Mouse (Mus musculus): ENCODE data around the gene Sln. TPM values are rescaled to one million over a fixed set of nuclear protein-coding genes. Genes with fewer than 3 reads are reported as not detected.

The Sln gene
- not detected in 2 replicates for total RNA-seq (2017)

DNA sequence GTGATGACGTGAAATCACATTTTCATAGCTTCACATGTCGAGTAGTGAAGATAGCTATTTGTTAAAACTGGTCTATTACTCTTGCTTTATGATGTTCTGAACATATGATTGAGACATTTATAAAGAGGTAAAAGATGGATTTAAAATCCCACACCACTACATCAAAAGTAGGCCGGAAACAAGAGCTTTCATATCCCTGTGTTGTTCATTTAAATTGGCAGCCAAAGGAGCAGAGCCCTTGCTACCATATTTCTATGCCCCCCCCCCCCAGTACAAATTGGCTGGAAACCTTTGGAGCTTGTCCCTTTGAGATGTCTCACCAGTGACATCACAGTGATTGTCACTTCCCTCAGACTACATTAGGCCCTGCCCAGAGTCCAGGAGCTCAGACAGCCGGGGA lies at the start of gene Sln:
Gene Sln, plus strand, starts transcription at position 301 of the 400 bp plus-strand sequence.
- no peak for ATAC-seq (replicated peaks; ENCODE audit: low read depth, poor library complexity, severe bottlenecking)

DNA sequence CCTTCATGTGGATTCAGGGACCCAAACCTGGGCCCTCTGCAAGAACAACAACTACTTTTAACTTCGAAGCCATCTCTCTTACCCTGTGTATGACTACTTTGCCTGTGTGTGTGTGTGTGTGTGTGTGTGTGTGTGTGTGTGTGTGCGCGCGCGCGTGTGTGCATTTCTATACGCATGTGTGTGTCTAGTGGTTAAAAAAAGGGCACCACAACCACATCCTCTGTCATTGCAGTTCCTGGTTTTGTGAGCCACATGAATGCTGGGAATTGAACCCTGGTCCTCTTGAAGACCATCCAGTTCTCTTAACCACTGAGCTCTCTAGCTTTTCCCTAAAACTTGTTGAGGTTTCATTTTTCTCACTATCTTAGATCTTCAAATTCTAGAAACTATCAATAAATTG lies 47.0 kb upstream of the Sln start:
- ATAC-seq (replicated peaks; ENCODE audit: low read depth, poor library complexity, severe bottlenecking): no peak

DNA sequence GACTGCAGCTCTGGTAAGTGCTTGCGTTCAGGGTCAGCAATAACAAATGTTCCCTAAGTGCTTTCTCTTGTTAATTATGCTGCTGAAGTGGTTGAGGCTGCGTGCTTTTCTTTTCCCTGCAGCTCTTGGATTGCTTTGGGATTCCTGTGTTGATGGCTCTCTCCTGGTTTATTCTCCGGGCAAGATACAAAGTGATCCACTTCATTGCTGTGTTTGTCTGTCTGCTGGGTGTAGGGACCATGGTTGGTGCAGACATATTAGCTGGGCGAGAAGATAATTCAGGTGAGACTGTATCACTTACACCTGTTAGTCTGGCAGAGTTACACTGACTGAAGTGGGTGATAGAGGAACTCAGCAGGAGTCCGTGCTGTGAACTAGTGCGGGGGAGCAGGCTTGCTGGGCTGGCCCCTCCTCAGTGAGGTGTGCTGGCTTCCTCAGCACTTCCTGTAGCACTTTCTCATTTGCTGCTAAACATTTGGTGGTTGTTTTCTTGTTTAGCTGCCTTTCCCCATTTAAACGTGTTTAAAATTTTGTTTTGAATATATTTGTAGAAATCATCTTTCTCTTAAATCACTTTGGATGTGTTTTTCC lies 43.4 kb upstream of the Sln start:
- ATAC-seq (replicated peaks; ENCODE audit: low read depth, poor library complexity, severe bottlenecking): no peak

DNA sequence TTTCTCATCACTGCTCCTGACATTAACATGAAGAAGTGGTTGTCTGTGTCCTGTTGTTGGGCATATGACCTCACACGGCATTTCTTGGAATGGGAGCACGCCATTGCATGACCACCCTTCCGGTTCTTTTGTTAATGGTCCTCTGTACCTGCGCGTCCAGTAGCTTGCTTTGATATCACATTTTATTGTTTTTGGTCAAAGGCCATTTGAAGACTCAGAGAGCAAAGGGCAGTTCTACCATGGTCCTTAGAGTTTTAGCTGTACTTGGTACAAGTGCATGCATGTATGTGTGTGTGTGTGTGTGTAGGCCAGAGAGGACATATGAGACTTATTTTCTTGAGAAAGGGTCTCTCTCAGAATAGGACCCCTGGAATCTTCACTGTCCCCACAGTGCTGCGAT lies 36.5 kb upstream of the Sln start:
- ATAC-seq (replicated peaks; ENCODE audit: low read depth, poor library complexity, severe bottlenecking): no peak

DNA sequence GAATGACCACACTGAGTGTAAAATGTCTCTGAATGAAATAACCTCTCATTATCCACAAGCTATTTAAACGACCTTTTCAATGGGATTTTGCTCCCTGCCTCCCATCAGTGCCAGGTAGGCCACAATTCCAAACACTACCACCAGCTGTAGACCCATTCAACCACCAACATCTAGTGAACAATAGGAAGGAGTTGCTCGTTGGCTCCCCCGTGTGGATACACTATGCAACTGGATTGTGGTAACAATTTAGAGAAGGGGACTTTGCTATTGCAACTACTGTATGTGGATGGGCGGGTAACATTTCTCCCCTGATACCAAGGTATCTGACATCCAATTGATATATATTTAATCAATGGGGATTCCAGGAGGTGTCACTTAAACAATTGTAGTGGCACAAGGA lies 31.2 kb upstream of the Sln start:
- ATAC-seq (replicated peaks; ENCODE audit: low read depth, poor library complexity, severe bottlenecking): peak; percentile 89

DNA sequence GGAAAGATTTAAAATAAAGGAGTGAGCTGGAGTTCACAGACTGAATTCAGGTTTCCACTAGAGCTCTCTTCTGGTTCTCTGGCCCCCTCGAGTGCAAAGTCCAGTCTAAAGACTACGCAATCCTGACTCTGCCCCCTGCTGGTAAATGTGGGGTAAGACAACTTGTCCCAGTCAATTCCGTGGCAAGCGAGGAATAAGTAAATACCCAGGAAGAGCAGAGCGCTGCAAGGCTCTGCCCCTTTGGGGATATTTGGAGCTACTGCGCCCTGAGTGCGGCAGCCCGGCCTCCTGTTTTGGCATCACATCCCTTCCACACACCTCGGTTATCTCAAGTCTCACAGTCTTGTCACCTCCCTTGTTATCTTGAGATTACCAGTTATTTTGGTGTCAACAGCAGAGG lies 24.6 kb upstream of the Sln start:
- ATAC-seq (replicated peaks; ENCODE audit: low read depth, poor library complexity, severe bottlenecking): peak; percentile 75

DNA sequence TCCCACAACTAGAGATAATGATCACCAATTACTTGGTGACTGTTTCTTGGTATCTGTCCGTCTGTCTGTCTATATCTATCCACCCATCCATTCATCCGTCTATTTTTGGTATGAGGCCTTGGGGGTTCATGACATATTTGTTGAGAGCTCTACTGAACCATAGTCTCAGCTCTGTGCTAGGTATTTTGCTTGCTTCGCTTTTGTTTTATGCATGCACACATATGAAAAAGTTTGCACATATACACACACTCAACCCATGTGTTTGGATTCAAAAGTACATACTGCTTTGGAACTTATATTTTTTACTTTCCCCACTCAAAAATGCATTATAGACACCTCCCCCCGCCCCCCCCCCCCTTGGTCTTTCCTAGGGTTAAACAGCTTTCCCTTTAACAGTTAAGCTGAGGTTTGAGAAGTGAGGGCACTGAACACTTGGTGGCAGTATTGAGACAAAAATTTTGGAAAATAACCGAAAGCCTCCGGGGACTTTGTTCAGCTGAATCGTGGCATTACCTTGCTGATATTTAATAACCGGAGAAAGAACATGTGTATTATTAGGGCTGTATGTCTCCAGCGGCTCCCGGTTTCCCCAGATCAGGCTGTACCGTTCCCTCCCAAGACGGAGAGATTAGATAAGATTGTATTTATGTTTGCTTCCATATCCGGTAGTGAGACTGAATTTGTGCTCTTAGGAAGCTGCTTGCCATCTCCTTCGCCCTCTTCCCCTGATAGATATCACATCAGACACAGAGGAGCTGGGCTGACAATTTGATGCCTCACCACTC lies 20.7 kb upstream of the Sln start:
- ATAC-seq (replicated peaks; ENCODE audit: low read depth, poor library complexity, severe bottlenecking): peak; percentile 83

DNA sequence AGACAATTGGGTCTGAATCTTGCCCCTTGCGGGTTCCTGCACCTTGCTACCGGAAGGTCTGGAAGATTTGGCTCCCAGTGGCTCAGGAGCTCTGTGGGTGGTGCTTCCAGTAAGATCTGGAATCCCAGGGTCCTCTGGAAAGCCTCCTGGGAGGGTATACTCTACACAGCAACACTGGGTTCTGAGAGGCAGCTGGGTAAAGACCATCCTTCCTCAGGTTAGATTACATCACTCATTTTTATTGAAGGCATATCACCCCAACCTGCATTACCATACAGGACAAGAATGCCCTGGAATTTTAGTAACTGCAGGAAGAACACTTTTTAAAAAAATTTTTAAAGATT lies 20.1 kb upstream of the Sln start:
- ATAC-seq (replicated peaks; ENCODE audit: low read depth, poor library complexity, severe bottlenecking): 0 out of 2 replicates have a peak, but pooled peaks have one; percentile 16

DNA sequence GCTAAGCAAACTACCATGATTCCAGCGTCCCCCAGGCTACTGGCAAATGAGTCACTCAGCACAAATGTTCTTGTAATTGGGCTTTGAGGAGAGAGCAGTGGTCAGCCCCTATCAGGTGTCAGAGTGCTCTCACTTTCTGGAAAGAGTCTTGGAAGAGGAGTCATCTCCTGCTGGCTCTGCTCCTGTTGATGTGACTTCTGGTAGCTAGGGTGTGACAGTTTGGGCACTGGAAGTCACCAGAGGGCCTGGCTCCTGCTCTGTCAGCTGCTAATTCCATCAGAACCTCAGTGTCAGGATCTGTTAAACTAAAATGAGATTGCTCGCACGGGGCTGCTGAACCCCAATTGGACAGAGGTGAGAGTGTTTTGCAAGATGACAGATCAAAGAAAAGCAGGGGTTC lies 14.9 kb upstream of the Sln start:
- no peak for ATAC-seq (replicated peaks; ENCODE audit: low read depth, poor library complexity, severe bottlenecking)

DNA sequence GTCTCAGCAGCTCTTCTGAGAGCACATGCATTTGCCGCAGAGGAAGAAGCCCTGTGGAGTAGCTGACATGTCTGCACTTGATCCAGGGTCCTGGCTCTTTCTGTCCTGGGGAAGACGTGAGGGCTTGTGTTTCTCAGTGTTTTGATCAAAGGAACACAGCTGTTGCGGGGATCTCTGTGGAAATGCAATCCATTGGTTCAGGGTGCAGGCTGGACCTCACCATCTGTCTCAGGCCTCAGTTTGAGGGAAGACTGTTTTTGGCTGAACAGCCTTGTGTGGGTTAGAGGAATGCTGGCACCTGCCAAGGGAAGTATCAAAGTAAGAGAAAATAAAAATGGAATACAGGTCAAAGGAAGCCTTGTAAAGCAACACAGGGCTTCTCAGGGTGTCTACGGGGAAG lies 14.0 kb upstream of the Sln start:
- ATAC-seq (replicated peaks; ENCODE audit: low read depth, poor library complexity, severe bottlenecking): no peak

DNA sequence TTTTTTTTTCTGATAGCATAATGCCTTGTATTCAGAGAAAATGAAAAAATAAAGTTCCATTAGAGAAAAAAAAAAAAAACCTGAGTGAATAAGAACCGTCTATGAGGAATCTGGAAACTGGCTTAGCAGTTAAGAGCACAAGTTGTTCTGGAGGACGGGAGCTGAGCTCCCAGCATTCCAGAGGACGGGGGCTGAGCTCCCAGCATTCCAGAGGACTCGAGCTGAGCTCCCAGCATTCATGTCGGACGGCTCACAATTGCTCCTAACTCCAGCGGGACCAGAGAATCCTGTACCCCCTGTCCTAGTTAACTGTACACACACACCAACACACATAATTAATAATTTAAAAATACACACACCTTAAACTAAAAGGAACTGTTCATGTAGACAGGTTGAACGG lies 11.1 kb upstream of the Sln start:
- ATAC-seq (replicated peaks; ENCODE audit: low read depth, poor library complexity, severe bottlenecking): no peak

DNA sequence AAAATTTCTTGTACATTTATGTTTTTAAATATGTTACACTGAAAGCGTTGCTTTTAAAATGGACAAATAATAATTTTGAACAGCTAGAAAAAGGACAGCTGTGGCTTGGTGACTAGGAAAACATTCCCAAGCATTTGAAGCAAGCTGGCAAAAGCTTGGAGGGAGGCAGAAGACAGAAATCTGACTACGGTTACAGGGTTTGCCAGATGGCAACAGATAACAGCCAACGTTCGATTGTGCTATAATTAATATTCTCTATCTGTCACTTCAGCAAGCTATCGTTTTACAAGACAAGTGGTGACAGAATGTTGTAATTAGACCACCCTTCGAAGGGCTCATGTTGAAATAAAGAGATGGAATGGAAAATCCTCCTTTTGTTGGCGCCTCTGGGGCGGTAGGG lies 1.4 kb upstream of the Sln start:
- no peak for ATAC-seq (replicated peaks; ENCODE audit: low read depth, poor library complexity, severe bottlenecking)

DNA sequence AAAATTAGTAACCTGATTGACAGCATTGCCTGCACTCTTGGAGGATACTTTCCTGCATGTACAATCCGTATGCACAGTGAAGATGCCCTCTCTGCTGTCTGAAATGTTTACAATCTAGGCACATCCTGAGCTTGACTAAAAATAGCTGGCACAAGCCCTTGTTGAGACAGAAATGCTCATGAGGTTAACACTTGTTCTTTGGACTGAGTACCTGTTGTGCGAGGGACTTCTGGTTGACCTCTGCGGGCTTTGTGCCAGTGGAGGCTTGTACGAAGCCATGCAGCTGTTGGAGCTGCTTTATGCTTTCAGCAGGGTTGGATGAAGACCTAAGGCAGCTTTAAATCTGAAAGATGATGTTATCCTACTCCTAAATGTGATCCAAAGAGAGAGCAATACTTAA lies 2.2 kb downstream of the Sln start:
- no peak for ATAC-seq (replicated peaks; ENCODE audit: low read depth, poor library complexity, severe bottlenecking)

DNA sequence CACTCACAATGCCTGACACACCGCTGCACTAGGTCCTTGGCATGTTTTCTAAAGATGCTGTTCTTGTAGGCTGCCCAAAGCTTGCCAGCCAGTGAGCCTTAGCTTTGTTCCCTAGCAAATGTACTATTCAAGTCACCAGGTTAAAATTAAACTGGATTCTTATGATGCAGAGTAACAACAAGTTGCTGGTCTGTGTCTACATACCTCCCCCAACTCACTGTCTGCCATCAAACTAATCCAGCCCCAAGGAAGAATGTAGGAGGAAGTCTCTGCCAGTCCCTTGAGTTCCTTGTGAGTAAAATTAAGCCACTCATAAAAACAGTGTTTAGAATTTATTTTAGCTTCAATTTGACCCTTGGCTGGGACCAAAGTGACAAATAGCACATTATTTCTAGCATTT lies 3.7 kb downstream of the Sln start:
- ATAC-seq (replicated peaks; ENCODE audit: low read depth, poor library complexity, severe bottlenecking): no peak

DNA sequence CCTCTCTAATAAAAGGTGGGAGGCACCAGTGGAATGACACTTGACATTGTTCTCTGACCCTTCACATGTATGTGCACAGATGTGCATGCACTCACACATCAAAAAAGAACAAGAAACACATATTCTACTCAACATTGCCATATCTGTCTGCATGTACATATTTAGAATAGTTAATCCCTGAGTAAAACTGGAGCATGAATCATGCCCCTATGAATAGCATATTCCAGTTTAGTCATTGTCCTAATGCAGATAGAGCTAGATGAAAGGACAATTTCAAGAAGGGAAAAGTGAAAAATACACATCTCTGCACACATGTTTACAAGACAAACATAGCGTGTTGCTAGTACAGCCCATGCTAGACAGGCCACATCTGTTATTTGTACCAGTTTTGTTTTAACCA lies 4.6 kb downstream of the Sln start:
- no peak for ATAC-seq (replicated peaks; ENCODE audit: low read depth, poor library complexity, severe bottlenecking)

DNA sequence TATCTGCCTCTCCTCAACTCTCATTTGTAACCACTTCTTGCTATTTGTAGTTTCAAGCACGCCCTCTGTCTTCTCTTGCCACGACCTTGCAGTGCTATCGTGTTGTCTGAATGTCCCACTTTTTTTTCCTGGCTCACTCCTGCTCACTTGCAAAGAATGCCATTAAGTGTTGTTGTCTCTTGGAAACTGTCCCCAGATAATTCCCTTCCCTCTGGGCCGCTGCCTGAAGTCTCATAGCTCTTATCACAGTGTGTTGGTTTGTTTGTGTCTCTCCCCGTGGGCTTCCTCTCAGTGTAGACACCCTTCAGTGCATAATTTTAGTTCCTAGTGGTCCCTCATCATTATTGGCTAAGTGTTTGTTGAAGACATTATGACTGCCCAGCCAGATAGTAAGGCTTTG lies 7.9 kb downstream of the Sln start:
- no peak for ATAC-seq (replicated peaks; ENCODE audit: low read depth, poor library complexity, severe bottlenecking)

DNA sequence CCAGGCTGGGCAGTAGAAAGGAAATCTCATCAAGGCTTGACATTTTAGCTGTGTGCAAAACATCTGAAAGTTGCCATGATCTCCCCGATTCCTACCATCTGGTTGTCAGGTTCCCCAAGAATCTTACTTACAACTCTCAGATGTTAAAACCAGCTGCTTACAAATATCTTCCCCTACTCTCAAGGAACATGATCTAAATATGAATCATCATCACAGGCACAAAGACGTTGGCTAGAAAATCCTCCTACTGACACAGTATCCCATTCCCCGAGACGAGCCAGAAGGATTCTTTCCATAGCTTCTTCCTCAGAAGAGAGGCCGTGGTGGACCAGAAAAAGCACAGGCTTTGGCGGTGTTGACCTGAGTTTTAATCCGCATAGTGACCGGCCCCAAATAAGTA lies 23.3 kb downstream of the Sln start:
- no peak for ATAC-seq (replicated peaks; ENCODE audit: low read depth, poor library complexity, severe bottlenecking)

DNA sequence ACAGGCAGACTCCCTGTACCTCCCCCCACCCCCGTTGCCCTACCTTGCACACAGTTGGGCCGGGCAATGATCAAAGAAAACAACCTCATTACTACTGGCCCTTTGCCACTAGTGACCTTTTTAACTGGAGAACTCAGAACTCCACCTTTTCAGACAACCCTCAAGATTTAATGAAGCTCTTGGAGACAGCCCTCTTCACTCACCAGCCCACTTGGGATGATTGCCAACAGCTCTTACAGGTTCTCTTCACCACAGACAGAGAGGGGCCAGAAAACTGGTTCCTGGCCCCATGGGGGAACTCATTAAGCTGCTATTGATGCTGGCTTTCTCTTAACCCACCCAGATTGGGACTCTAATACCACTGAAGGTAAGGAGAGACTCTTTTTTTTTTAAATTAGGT lies 27.5 kb downstream of the Sln start:
- ATAC-seq (replicated peaks; ENCODE audit: low read depth, poor library complexity, severe bottlenecking): no peak

DNA sequence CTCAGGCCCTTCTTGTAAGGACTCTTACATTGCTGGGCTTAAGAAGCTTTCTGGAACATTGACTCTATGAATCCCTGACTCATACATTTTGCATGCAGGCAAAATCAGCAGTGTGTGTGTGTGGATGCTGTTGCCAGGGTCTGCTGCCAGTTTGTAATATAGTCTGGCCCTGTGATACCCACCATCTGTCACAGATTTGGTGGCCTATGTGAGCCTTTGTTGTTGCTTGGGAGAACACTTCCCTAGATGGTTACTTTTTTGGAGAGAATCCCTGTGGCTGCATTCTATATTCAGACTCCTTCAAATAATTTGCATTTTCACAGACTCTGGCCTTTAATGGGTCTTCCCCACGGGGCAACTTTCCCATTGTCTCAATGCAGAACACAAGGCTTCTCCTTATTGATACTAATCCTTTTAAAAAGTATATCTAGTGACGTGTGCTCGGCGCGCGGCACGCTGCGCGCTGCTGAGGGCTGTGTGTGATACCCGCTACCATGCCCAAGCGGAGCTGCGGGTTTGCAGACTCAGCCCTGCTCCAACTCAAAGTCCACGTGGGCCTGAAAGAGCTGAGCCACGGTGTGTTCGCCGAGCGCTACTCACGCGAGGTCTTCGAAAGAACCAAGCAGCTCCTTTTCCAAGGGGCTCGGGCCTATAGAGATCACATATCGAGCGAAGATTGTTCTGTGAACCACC lies 33.8 kb downstream of the Sln start:
- ATAC-seq (replicated peaks; ENCODE audit: low read depth, poor library complexity, severe bottlenecking): no peak

DNA sequence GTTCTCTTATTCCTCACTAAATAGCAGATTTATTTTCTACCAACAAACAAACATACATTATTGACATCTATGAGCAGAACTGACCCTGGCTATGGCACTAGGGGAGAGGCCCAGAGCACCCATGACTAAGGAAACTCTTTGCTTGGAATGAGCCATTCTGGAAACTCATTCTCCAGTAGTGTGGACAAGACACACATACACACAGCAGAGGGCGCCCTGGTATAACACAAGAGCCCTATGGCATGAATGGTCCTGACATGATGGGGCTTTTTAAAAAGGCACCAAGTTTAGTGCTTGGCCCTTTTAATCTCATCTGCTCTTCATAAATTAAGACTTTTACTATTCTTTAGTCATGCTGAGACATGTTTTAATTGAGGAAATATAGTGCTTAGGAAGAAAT lies 40.1 kb downstream of the Sln start:
- no peak for ATAC-seq (replicated peaks; ENCODE audit: low read depth, poor library complexity, severe bottlenecking)

DNA sequence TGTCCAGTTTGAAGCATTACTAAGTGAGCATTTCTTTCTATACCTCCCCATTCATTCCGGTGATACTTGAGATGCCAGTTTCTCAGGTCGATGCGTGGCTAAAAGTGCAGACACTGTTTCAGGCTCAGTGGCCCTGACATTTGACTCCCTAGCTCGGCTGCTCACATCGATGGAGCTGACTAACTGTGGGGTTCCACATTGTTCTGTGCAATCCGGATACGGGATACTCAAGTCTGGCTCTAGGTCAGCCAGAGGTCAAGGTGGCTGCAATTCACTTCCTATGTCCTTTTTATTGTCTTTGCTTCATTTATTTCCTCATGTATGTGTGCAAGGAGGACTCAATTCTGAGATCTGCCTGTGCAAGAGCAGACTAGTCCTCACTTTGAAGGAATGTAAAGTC lies 45.9 kb downstream of the Sln start:
- ATAC-seq (replicated peaks; ENCODE audit: low read depth, poor library complexity, severe bottlenecking): no peak

DNA sequence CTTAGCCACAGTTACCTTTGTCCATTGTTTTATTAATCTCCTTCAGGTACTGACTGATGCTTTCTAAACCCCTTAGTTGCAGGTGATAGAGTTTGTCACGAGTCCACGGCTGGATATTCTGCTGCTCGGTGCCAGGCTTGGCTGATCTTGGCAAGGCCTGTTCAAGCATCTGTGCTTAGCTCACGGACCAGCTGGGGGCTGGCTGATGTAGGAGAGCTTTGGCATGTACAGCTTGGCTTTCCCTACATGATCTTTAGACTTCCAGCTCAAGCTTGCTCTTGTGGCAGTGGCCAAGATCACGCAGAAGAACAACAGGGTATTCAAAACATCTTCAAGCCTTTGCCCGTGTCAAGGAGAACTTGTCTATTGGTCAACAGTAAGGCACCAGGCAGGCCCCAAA lies 49.9 kb downstream of the Sln start:
- ATAC-seq (replicated peaks; ENCODE audit: low read depth, poor library complexity, severe bottlenecking): no peak
